Mouse (Mus musculus): ENCODE measurements around the gene Piezo1.

DNA sequence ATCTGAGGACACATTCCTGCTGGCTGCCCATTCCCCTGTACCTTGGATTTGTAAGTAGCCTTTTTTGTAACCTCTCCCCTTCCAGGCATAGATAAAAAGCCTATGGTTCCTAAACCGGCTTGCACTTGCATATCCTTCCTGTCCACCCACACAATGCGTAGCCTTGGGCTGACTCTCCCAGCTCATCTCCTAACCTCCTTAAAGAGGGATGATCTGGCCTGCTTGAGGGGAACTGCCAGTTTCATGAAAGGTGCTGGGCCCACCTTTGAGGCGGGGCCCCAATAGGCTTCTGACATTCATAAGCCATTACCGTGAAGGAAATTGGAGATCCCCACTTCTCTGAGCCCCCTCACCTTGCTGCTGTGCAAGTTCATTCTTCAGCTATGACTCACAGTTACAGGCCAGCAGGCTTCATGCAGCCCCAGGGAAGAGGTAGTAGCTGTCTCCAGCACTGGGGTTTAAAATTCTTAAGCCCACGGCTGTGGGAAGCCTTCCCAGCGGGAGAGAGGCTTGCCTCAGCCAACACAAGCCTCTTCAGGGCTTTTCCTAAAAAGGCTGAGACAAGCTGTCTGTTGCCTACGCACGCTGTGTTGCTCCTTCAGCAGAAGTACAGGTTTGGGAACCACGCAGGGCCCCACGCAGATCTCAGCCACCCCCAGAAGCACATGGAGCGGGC lies 89.5 kb downstream of the Piezo1 start:
- TF ChIP-seq POLR2A (IDR thresholded peaks at IDR 0.05; ENCODE audit: insufficient read depth, low read depth, low read length) (no peak), CTCF (IDR thresholded peaks at IDR 0.05) (no peak)
